ENCODE assay signal across 10 mouse cellular contexts in the genomic region with DNA sequence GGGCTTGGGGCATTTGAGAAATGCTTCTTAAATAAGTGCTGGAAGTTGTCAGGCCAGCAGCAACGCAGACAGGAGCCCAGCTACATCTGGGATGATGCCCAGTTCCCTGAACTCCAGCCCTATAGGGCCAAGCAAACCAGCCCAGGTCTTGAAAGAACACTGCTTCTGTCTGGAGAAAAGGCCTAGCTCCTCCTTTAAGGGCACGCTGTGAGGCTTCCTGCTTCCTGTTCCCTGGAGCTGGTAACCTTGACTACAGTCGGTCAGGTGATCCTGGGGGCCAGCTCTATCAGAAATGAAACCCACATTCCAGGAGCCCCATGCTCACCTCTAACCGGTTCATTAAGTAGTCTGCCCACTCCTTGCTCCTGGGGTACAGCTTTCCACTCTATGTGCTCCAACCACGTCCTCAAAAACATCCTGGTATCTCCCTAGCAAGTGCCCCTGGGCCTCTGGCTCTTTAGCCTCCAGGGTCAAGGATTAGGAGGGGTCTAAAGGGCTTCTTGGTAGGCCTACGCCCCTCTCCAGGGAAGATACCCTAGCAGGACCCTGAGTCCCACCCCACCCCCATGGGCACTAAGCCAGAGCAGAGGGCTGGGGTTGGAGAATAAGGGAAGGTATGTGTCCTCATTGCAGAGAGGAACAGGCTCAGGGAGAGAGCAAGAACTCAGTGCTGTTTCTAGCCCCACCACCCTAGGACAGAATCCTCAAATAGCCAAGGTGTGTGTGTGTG. TPM values are rescaled to one million over a fixed set of nuclear protein-coding genes. Genes with fewer than 3 reads are reported as not detected.
DNase-seq lines count a peak whose midpoint lies in the region; ATAC-seq and TF ChIP-seq lines count a peak whose summit lies in the region.
"Had no signal": no experiment of that assay in that cellular context is flagged by ENCODE, and none has a peak within 500 bp of the region (broad histone marks: within the 10 kb centered on the region; RNA-seq: fewer than 3 reads in every experiment).

No protein-coding gene starts in this region.

- H3K36me3 ChIP-seq in kidney, postnatal 0 days (ENCODE audit: insufficient read depth, low read length): 0 out of 2 replicates have a peak, but pooled peaks cover 5% of the 10 kb centered on the region
- no peaks in the 10 kb centered on the region for H3K36me3 ChIP-seq in intestine, postnatal 0 days (ENCODE audit: control insufficient read depth, insufficient read depth)

- TF ChIP-seq CTCF in kidney, postnatal 0 days (IDR thresholded peaks at IDR 0.05; ENCODE audit: low read depth): no peak
- no peak for TF ChIP-seq CTCF in intestine, postnatal 0 days (IDR thresholded peaks at IDR 0.05; ENCODE audit: low read depth)

- no peak overlapping the region for H3K4me2 ChIP-seq in kidney, postnatal 0 days (ENCODE audit: low read length)
- 0 out of 2 replicates have a peak overlapping the region, but pooled peaks have one; percentile 17 for H3K4me2 ChIP-seq in intestine, postnatal 0 days (replicated peaks; ENCODE audit: low read depth)

- H3K27ac ChIP-seq in kidney, postnatal 0 days: peak overlapping the region; percentile 83
- peak overlapping the region; percentile 68 for H3K27ac ChIP-seq in intestine, postnatal 0 days (ENCODE audit: low read depth, low read length)

- no peak overlapping the region for H3K4me3 ChIP-seq in kidney, postnatal 0 days (replicated peaks; ENCODE audit: low read depth, low read length)
- H3K4me3 ChIP-seq in intestine, postnatal 0 days (ENCODE audit: low read depth, low read length): no peak overlapping the region

- 43% methylated on average over 6 of the region's 6 CpGs for WGBS in kidney, postnatal 0 days
- 36% methylated on average over 6 of the region's 6 CpGs for WGBS in intestine, postnatal 0 days

- no peak; the same call in 1 of the 2 replicates for ATAC-seq in kidney, postnatal 0 days (replicated peaks; ENCODE audit: low FRiP score, low read depth)
- peak; percentile 7; the same call in 1 of the 2 replicates for ATAC-seq in intestine, postnatal 0 days

- 0 out of 2 replicates have a peak overlapping the region, but pooled peaks have one; percentile 35 for H3K9ac ChIP-seq in kidney, postnatal 0 days (ENCODE audit: low read depth, low read length)
- H3K9ac ChIP-seq in intestine, postnatal 0 days (ENCODE audit: low read depth, low read length): no peak overlapping the region

- no peaks in the 10 kb centered on the region for H3K27me3 ChIP-seq in kidney, postnatal 0 days (ENCODE audit: insufficient read depth, low read length)
- H3K27me3 ChIP-seq in intestine, postnatal 0 days (replicated peaks; ENCODE audit: control insufficient read depth, insufficient read depth, low read length): no peaks in the 10 kb centered on the region

- peaks cover 15% of the 10 kb centered on the region for H3K4me1 ChIP-seq in kidney, postnatal 0 days (replicated peaks; ENCODE audit: insufficient read depth, low read length)
- peaks cover 13% of the 10 kb centered on the region; the same call in 1 of the 2 replicates for H3K4me1 ChIP-seq in intestine, postnatal 0 days (replicated peaks; ENCODE audit: control insufficient read depth, insufficient read depth, low read length)

- DNase-seq in cerebellum, adult 11-12 months: peak; percentile 60
- DNase-seq in cerebellum, postnatal 36 days: no peak
- DNase-seq in kidney, postnatal 0 days (ENCODE audit: low spot score): peak; percentile 56
- no peak for DNase-seq in kidney, postnatal 14 days
- DNase-seq in MN1 (ENCODE audit: low spot score): peak; percentile 32
- no peak for DNase-seq in frontal cortex, postnatal 14 days (ENCODE audit: low spot score in 2 of 2)
- no peak for DNase-seq in urinary bladder, postnatal 36 days (ENCODE audit: low spot score in 2 of 2)
- DNase-seq: B cell, adult 2 months had no signal

- H3K9me3 ChIP-seq in kidney, postnatal 0 days (replicated peaks; ENCODE audit: low read length): no peaks in the 10 kb centered on the region
- no peaks in the 10 kb centered on the region for H3K9me3 ChIP-seq in intestine, postnatal 0 days (ENCODE audit: control insufficient read depth)

RNA-seq across cellular contexts. Expression of gene Fbxw5, which starts 2.5 kb away (rescaled TPM):
- 65.7 and 71.1 TPM in 2 replicates for polyA plus RNA-seq in kidney, postnatal 0 days (2015; fragmentation: Nextera tagmentation; extraction: Ambion mirVana)
- 38.5 and 40.2 TPM in 2 replicates for polyA plus RNA-seq in intestine, postnatal 0 days (2015; fragmentation: Nextera tagmentation; extraction: Ambion mirVana)

RNA-seq across cellular contexts. Expression of gene C8g, which starts 3.5 kb away (rescaled TPM):
- 7.9 and 9.6 TPM in 2 replicates for polyA plus RNA-seq in kidney, postnatal 0 days (2015; fragmentation: Nextera tagmentation; extraction: Ambion mirVana)
- 48.5 and 49.3 TPM in 2 replicates for polyA plus RNA-seq in intestine, postnatal 0 days (2015; fragmentation: Nextera tagmentation; extraction: Ambion mirVana)

RNA-seq across cellular contexts. Expression of gene Lcn12, which starts 4.3 kb away (rescaled TPM):
- not detected in 2 replicates for polyA plus RNA-seq in kidney, postnatal 0 days (2015; fragmentation: Nextera tagmentation; extraction: Ambion mirVana)
- 0.40 and 0.51 TPM in 2 replicates for polyA plus RNA-seq in intestine, postnatal 0 days (2015; fragmentation: Nextera tagmentation; extraction: Ambion mirVana)
- polyA plus RNA-seq: embryonic facial prominence, embryonic 11.5 days had no signal

RNA-seq across cellular contexts. Expression of gene Ptgds, which starts 28.2 kb away (rescaled TPM):
- polyA plus RNA-seq in kidney, postnatal 0 days (2015; fragmentation: Nextera tagmentation; extraction: Ambion mirVana): 11.5 and 13.1 TPM in 2 replicates
- polyA plus RNA-seq in intestine, postnatal 0 days (2015; fragmentation: Nextera tagmentation; extraction: Ambion mirVana): 1.2 and 2.2 TPM in 2 replicates

RNA-seq across cellular contexts. Expression of gene Paxx, which starts 37.1 kb away (rescaled TPM):
- polyA plus RNA-seq in kidney, postnatal 0 days (2015; fragmentation: Nextera tagmentation; extraction: Ambion mirVana): 42.0 and 45.0 TPM in 2 replicates
- 41.2 and 46.2 TPM in 2 replicates for polyA plus RNA-seq in intestine, postnatal 0 days (2015; fragmentation: Nextera tagmentation; extraction: Ambion mirVana)

Comparison
In these comparisons a context has a peak if more than half of its experiments do, and no peak if none do; other contexts are left out.
1. DNase-seq: peak in cerebellum, adult 11-12 months (single experiment), kidney, postnatal 0 days (single experiment) and MN1 (single experiment); none in cerebellum, postnatal 36 days (0 of 2), kidney, postnatal 14 days (single experiment), frontal cortex, postnatal 14 days (0 of 2) and urinary bladder, postnatal 36 days (0 of 2).